Mouse (Mus musculus) bone marrow, adult 2 months (tissue): ENCODE data around the gene Speer4f2.
"Not testable (repeated sequence)": the region's sequence is repeated elsewhere in the genome, so short reads cannot be mapped to it uniquely, and the experiment has no call there.

Source experiments
- CTCF ChIP-seq: fragments of 200-500 bp; IDR thresholded peaks from 2 replicates; pipeline ENCODE4 v1.5.1; 2011; ENCODE audit warnings: low read length, control low read depth; ENCODE audit not compliant: control insufficient read depth, insufficient read depth
- POLR2A ChIP-seq: fragments of 200-500 bp; IDR thresholded peaks from 2 replicates; pipeline ENCODE4 v1.6.1; 2011; ENCODE audit warnings: low read depth, mild to moderate bottlenecking, control low read depth, low read length, borderline replicate concordance; ENCODE audit not compliant: control insufficient read depth

- not testable (repeated sequence) for TF ChIP-seq POLR2A, CTCF
Observed at GRCm38 (mm10) chr5:17345741-17346140, 27.2 kb upstream of the Speer4f2 start.
